In genomic region chr2:167574814-167575213, GRCm38 (mm10) we compare ENCODE assay signal across 14 mouse cellular contexts. TPM values are rescaled to one million over a fixed set of nuclear protein-coding genes. Genes with fewer than 3 reads are reported as not detected.
DNase-seq lines count a peak whose midpoint lies in the region; ATAC-seq and TF ChIP-seq lines count a peak whose summit lies in the region.
"Had no signal": no experiment of that assay in that cellular context is flagged by ENCODE, and none has a peak within 500 bp of the region (broad histone marks: within the 10 kb centered on the region; RNA-seq: fewer than 3 reads in every experiment).

No protein-coding gene starts in this region.

- H3K27ac ChIP-seq in heart, embryonic 11.5 days (ENCODE audit: low read depth, low read length) = no peak overlapping the region
- no peak overlapping the region for H3K27ac ChIP-seq in lung, postnatal 0 days (ENCODE audit: low read length)
- no peak overlapping the region for H3K27ac ChIP-seq in cerebellum, adult 2 months (ENCODE audit: insufficient read depth, low read length)
- H3K27ac ChIP-seq: limb, embryonic 12.5 days; neural tube, embryonic 12.5 days had no signal

- DNase-seq in heart, adult 11 months = peak; percentile 99
- peak; percentile 88 for DNase-seq in adrenal gland, adult 2 months
- peak; percentile 78 to 79 for DNase-seq in gastrocnemius, postnatal 36 days
- peak; percentile 68 for DNase-seq in lung, postnatal 0 days (ENCODE audit: low spot score)
- DNase-seq in thymus, postnatal 25 days = no peak
- DNase-seq in kidney, postnatal 10 days = no peak
- no peak for DNase-seq in cerebellum, adult 2 months
- DNase-seq: cerebellum, adult 18-20 months; kidney, postnatal 4 days had no signal

- no peak for ATAC-seq in heart, embryonic 11.5 days (replicated peaks; ENCODE audit: insufficient number of reproducible peaks, low FRiP score, low TSS enrichment)
- ATAC-seq in lung, postnatal 0 days = peak; percentile 46

- intact Hi-C loops in gastrocnemius, postnatal 36 days (cut with DNase I) = no loop called here

- no peaks in the 10 kb centered on the region for H3K36me3 ChIP-seq in heart, embryonic 11.5 days (ENCODE audit: control insufficient read depth, insufficient read depth, low read length)
- H3K36me3 ChIP-seq in lung, postnatal 0 days (ENCODE audit: insufficient read depth, low read length) = no peaks in the 10 kb centered on the region
- H3K36me3 ChIP-seq: limb, embryonic 12.5 days; neural tube, embryonic 12.5 days had no signal

- no peak overlapping the region for H3K4me2 ChIP-seq in heart, embryonic 11.5 days
- H3K4me2 ChIP-seq in lung, postnatal 0 days (replicated peaks; ENCODE audit: low read depth, low read length) = no peak overlapping the region
- H3K4me2 ChIP-seq: limb, embryonic 12.5 days; neural tube, embryonic 12.5 days had no signal

- no peak overlapping the region for H3K9ac ChIP-seq in heart, embryonic 11.5 days (ENCODE audit: low read depth, low read length)
- H3K9ac ChIP-seq in lung, postnatal 0 days (replicated peaks; ENCODE audit: low read depth) = no peak overlapping the region
- H3K9ac ChIP-seq: limb, embryonic 12.5 days; neural tube, embryonic 12.5 days had no signal

- peaks cover 3% of the 10 kb centered on the region; the same call in 1 of the 2 replicates for H3K4me1 ChIP-seq in heart, embryonic 11.5 days (ENCODE audit: control insufficient read depth, insufficient read depth, low read length)
- H3K4me1 ChIP-seq in lung, postnatal 0 days (ENCODE audit: insufficient read depth, low read depth, low read length) = peaks cover 6% of the 10 kb centered on the region; the same call in 1 of the 2 replicates
- no peaks in the 10 kb centered on the region for H3K4me1 ChIP-seq in cerebellum, adult 2 months (ENCODE audit: control insufficient read depth, insufficient read depth, low read length)

- no peak overlapping the region for H3K4me3 ChIP-seq in heart, embryonic 11.5 days (ENCODE audit: low read depth, low read length)
- H3K4me3 ChIP-seq in lung, postnatal 0 days (ENCODE audit: low read depth, low read length) = no peak overlapping the region
- H3K4me3 ChIP-seq in cerebellum, adult 2 months (replicated peaks; ENCODE audit: insufficient read depth, low read depth, low read length) = no peak overlapping the region
- H3K4me3 ChIP-seq: erythroblast, embryonic 14.5 days; limb, embryonic 12.5 days; megakaryocyte, embryonic 14.5 days; neural tube, embryonic 12.5 days had no signal

- no peaks in the 10 kb centered on the region for H3K27me3 ChIP-seq in heart, embryonic 11.5 days (ENCODE audit: control insufficient read depth, insufficient read depth, low read length)
- H3K27me3 ChIP-seq in lung, postnatal 0 days (replicated peaks; ENCODE audit: insufficient read depth, low read length) = no peaks in the 10 kb centered on the region
- no peaks in the 10 kb centered on the region for H3K27me3 ChIP-seq in cerebellum, adult 2 months (ENCODE audit: control insufficient read depth, insufficient read depth, low read length)
- H3K27me3 ChIP-seq: limb, embryonic 12.5 days; neural tube, embryonic 12.5 days had no signal

- no peak for TF ChIP-seq EP300 in lung, postnatal 0 days (IDR thresholded peaks at IDR 0.05)

- no peaks in the 10 kb centered on the region for H3K9me3 ChIP-seq in heart, embryonic 11.5 days (replicated peaks; ENCODE audit: control insufficient read depth, low read length)
- H3K9me3 ChIP-seq in lung, postnatal 0 days (ENCODE audit: low read length) = no peaks in the 10 kb centered on the region
- H3K9me3 ChIP-seq: limb, embryonic 12.5 days; megakaryocyte, embryonic 14.5 days; neural tube, embryonic 12.5 days had no signal

- WGBS in heart, embryonic 11.5 days (ENCODE audit: insufficient replicate concordance) = 60% methylated on average over 9 of the region's 9 CpGs
- 53% methylated on average over 9 of the region's 9 CpGs for WGBS in lung, postnatal 0 days
- WGBS in cerebellum, adult 2 months = 29% methylated on average over 9 of the region's 9 CpGs

- TF ChIP-seq POLR2A in cerebellum, adult 2 months (IDR thresholded peaks at IDR 0.05; ENCODE audit: borderline replicate concordance, insufficient read depth, low read length) = no peak

- TF ChIP-seq CTCF in lung, postnatal 0 days (IDR thresholded peaks at IDR 0.05) = no peak
- TF ChIP-seq CTCF in cerebellum, adult 2 months (IDR thresholded peaks at IDR 0.05; ENCODE audit: borderline replicate concordance, insufficient read depth, low read depth, low read length) = no peak

RNA-seq across cellular contexts. Expression of gene Snai1, which starts 36.8 kb away (rescaled TPM):
- polyA plus RNA-seq in heart, embryonic 11.5 days (2014; fragmentation: Nextera tagmentation; extraction: Ambion mirVana) = 21.1 and 23.1 TPM in 2 replicates
- total RNA-seq in adrenal gland, adult 2 months (2021) = 10 to 100 TPM in 1 of 2 experiments, 1 to 10 TPM in 1; 6.7 to 10.1 TPM
- 45.2 and 45.3 TPM in 2 replicates for polyA plus RNA-seq in adrenal gland, adult 2 months (2012; rRNA removed)
- total RNA-seq in gastrocnemius, postnatal 36 days (2021) = under 1 TPM; 0.61 to 0.86 TPM
- polyA plus RNA-seq in lung, postnatal 0 days (2015; fragmentation: Nextera tagmentation; extraction: Ambion mirVana) = 55.4 and 63.0 TPM in 2 replicates
- 1.1 and 1.9 TPM in 2 replicates for polyA plus RNA-seq in cerebellum, adult 2 months (2012; rRNA removed)
- polyA plus RNA-seq: erythroblast, embryonic 14.5 days had no signal

RNA-seq across cellular contexts. Expression of gene Ube2v1, which starts 57.1 kb away (rescaled TPM):
- 195 and 211 TPM in 2 replicates for polyA plus RNA-seq in heart, embryonic 11.5 days (2014; fragmentation: Nextera tagmentation; extraction: Ambion mirVana)
- 100 to 1,000 TPM; 191 to 208 TPM for total RNA-seq in adrenal gland, adult 2 months (2021)
- polyA plus RNA-seq in adrenal gland, adult 2 months (2012; rRNA removed) = 94.4 and 133 TPM in 2 replicates
- total RNA-seq in gastrocnemius, postnatal 36 days (2021) = 100 to 1,000 TPM; 160 to 167 TPM
- 166 and 184 TPM in 2 replicates for polyA plus RNA-seq in lung, postnatal 0 days (2015; fragmentation: Nextera tagmentation; extraction: Ambion mirVana)
- 195 and 219 TPM in 2 replicates for polyA plus RNA-seq in cerebellum, adult 2 months (2012; rRNA removed)

Comparison
In these comparisons a context has a peak if more than half of its experiments do, and no peak if none do; other contexts are left out.
1. DNase-seq: peak in heart, adult 11 months (single experiment), adrenal gland, adult 2 months (single experiment), gastrocnemius, postnatal 36 days (2 of 2) and lung, postnatal 0 days (single experiment); none in thymus, postnatal 25 days (single experiment), kidney, postnatal 10 days (single experiment) and cerebellum, adult 2 months (0 of 2).